Mouse (Mus musculus) MEL (cell line): ENCODE data around the gene Crocc. TPM values are rescaled to one million over a fixed set of nuclear protein-coding genes. Genes with fewer than 3 reads are reported as not detected.

Source experiments
- DNase-seq: peaks from one replicate; pipeline ENCODE4 v3.0.0; 2011; ENCODE audit warnings: low read depth, low spot score
- H3K27ac ChIP-seq: 2 replicates; pipeline ENCODE4 v1.5.1; 2012; ENCODE audit warnings: low read depth, mild to moderate bottlenecking, control low read depth, low read length, moderate library complexity; ENCODE audit not compliant: control insufficient read depth
- H3K27me3 ChIP-seq, 2 experiments: fragments of 150-350 bp in 1 of 2; sonication (generic) in 1 of 2; 2 replicates each; pipeline ENCODE4 v1.6.1; 2012; ENCODE audit warnings: low read length in 2 of 2, mild to moderate bottlenecking in 2 of 2, improper control_type of control experiment in 1 of 2, moderate library complexity in 1 of 2; ENCODE audit not compliant: insufficient read depth in 2 of 2, control insufficient read depth in 1 of 2
- H3K36me3 ChIP-seq, 2 experiments: 2 replicates each; pipeline ENCODE4 v1.6.1; 2012 to 2014; ENCODE audit warnings: low read length in 2 of 2, improper control_type of control experiment in 1 of 2, inconsistent platforms in 1 of 2, mild to moderate bottlenecking in 1 of 2; ENCODE audit not compliant: insufficient read depth in 2 of 2, control insufficient read depth in 1 of 2
- H3K4me1 ChIP-seq, 2 experiments: fragments of 150-350 bp in 1 of 2; sonication (generic) in 1 of 2; 2 replicates each; pipeline ENCODE4 v1.6.1; 2012; ENCODE audit warnings: low read length in 2 of 2, improper control_type of control experiment in 1 of 2, mild to moderate bottlenecking in 1 of 2; ENCODE audit not compliant: insufficient read depth in 2 of 2, control insufficient read depth in 1 of 2
- H3K4me3 ChIP-seq, 2 experiments: fragments of 150-350 bp in 1 of 2; sonication (generic) in 1 of 2; 2 replicates each; pipeline ENCODE4 v1.5.1; 2012; ENCODE audit warnings: low read depth in 2 of 2, low read length in 2 of 2, mild to moderate bottlenecking in 2 of 2, moderate library complexity in 2 of 2, control low read depth in 1 of 2, improper control_type of control experiment in 1 of 2; ENCODE audit not compliant: control insufficient read depth in 1 of 2, insufficient read depth in 1 of 2
- H3K79me2 ChIP-seq: 2 replicates; pipeline ENCODE4 v1.6.1; 2012; ENCODE audit warnings: mild to moderate bottlenecking, low read length, moderate library complexity; ENCODE audit not compliant: control insufficient read depth, poor library complexity, insufficient read depth
- H3K9ac ChIP-seq: 2 replicates; pipeline ENCODE4 v1.6.1; 2012; ENCODE audit warnings: low read depth, mild to moderate bottlenecking, control low read depth, low read length, moderate library complexity; ENCODE audit not compliant: control insufficient read depth, poor library complexity, severe bottlenecking
- H3K9me3 ChIP-seq: fragments of 150-350 bp; sonication (generic); replicated peaks from 2 replicates; pipeline ENCODE4 v1.6.1; 2012; ENCODE audit warnings: mild to moderate bottlenecking, low read length, improper control_type of control experiment, moderate library complexity; ENCODE audit not compliant: insufficient read depth
- BHLHE40 ChIP-seq: IDR thresholded peaks from 2 replicates; pipeline ENCODE4 v1.6.1; 2012; ENCODE audit warnings: low read depth, mild to moderate bottlenecking, inconsistent platforms, low read length, improper control_type of control experiment, borderline replicate concordance
- CHD2 ChIP-seq: IDR thresholded peaks from 2 replicates; pipeline ENCODE4 v1.6.1; 2011; ENCODE audit warnings: low read length, improper control_type of control experiment
- CTCF ChIP-seq, 3 experiments: IDR thresholded peaks in 2 of 3; conservative IDR thresholded peaks in 1 of 3; 2 replicates each; pipeline ENCODE4 v1.5.1; 2011 to 2012; ENCODE audit warnings: low read length in 3 of 3, low read depth in 2 of 3, mild to moderate bottlenecking in 2 of 3, improper control_type of control experiment in 1 of 3, inconsistent platforms in 1 of 3, mixed read lengths in 1 of 3, moderate library complexity in 1 of 3; ENCODE audit not compliant: control insufficient read depth in 1 of 3, insufficient read depth in 1 of 3, poor library complexity in 1 of 3, severe bottlenecking in 1 of 3
- E2F4 ChIP-seq: IDR thresholded peaks from 2 replicates; pipeline ENCODE4 v1.6.1; 2011; ENCODE audit warnings: low read depth, low read length, improper control_type of control experiment, borderline replicate concordance
- ELF1 ChIP-seq: IDR thresholded peaks from 2 replicates; pipeline ENCODE4 v1.6.1; 2014; ENCODE audit warnings: low read depth, mild to moderate bottlenecking, inconsistent platforms, low read length, improper control_type of control experiment, moderate library complexity
- EP300 ChIP-seq, 2 experiments: IDR thresholded peaks; 2 replicates each; pipeline ENCODE4 v1.6.1; 2011; ENCODE audit warnings: improper control_type of control experiment in 2 of 2, low read length in 2 of 2, low read depth in 1 of 2, mild to moderate bottlenecking in 1 of 2
- ETS1 ChIP-seq: IDR thresholded peaks from 2 replicates; pipeline ENCODE4 v1.6.1; 2012; ENCODE audit warnings: low read depth, mild to moderate bottlenecking, inconsistent platforms, low read length, improper control_type of control experiment, moderate library complexity
- GATA1 ChIP-seq: IDR thresholded peaks from 2 replicates; pipeline ENCODE4 v1.6.1; 2011; ENCODE audit warnings: low read depth, low read length, improper control_type of control experiment
- JUND ChIP-seq: IDR thresholded peaks from 2 replicates; pipeline ENCODE4 v1.6.1; 2011; ENCODE audit warnings: low read depth, mild to moderate bottlenecking, improper control_type of control experiment, low read length
- MAFK ChIP-seq: IDR thresholded peaks from 2 replicates; pipeline ENCODE4 v1.6.1; 2011; ENCODE audit warnings: low read depth, mild to moderate bottlenecking, low read length, improper control_type of control experiment, borderline replicate concordance
- MAX ChIP-seq: IDR thresholded peaks from 2 replicates; pipeline ENCODE4 v1.6.1; 2011; ENCODE audit warnings: low read length, improper control_type of control experiment
- MAZ ChIP-seq: IDR thresholded peaks from 2 replicates; pipeline ENCODE4 v1.6.1; 2012; ENCODE audit warnings: low read depth, mild to moderate bottlenecking, inconsistent platforms, low read length, improper control_type of control experiment
- MEF2A ChIP-seq: IDR thresholded peaks from 2 replicates; pipeline ENCODE4 v1.6.1; 2014; ENCODE audit warnings: low read depth, mild to moderate bottlenecking, inconsistent platforms, low read length, improper control_type of control experiment; ENCODE audit not compliant: poor library complexity, insufficient replicate concordance, severe bottlenecking; ENCODE audit errors: extremely low read depth
- MXI1 ChIP-seq: IDR thresholded peaks from 2 replicates; pipeline ENCODE4 v1.6.1; 2011; ENCODE audit warnings: mild to moderate bottlenecking, low read depth, low read length, improper control_type of control experiment
- MYB ChIP-seq: IDR thresholded peaks from 2 replicates; pipeline ENCODE4 v1.6.1; 2011; ENCODE audit warnings: mild to moderate bottlenecking, low read depth, low read length, improper control_type of control experiment
- NRF1 ChIP-seq: IDR thresholded peaks from 2 replicates; pipeline ENCODE4 v1.6.1; 2014; ENCODE audit warnings: low read depth, mild to moderate bottlenecking, inconsistent platforms, low read length, improper control_type of control experiment, moderate library complexity; ENCODE audit not compliant: poor library complexity, insufficient read depth, severe bottlenecking
- POLR2A ChIP-seq, 2 experiments: IDR thresholded peaks; 2 replicates each; pipeline ENCODE4 v1.6.1; 2011 to 2012; ENCODE audit warnings: low read length in 2 of 2, mild to moderate bottlenecking in 2 of 2, control low read depth in 1 of 2, improper control_type of control experiment in 1 of 2, low read depth in 1 of 2, moderate library complexity in 1 of 2; ENCODE audit not compliant: control insufficient read depth in 1 of 2, insufficient read depth in 1 of 2, poor library complexity in 1 of 2
- POLR2AphosphoS2 ChIP-seq: IDR thresholded peaks from 2 replicates; pipeline ENCODE4 v1.6.1; 2011; ENCODE audit warnings: low read length, improper control_type of control experiment
- POLR2AphosphoS5 ChIP-seq: IDR thresholded peaks from 2 replicates; pipeline ENCODE4 v1.6.1; 2012; ENCODE audit warnings: low read depth, borderline replicate concordance, mild to moderate bottlenecking, inconsistent platforms, low read length, moderate library complexity, mixed read lengths
- RCOR1 ChIP-seq: IDR thresholded peaks from 2 replicates; pipeline ENCODE4 v1.6.1; 2012; ENCODE audit warnings: low read depth, mild to moderate bottlenecking, inconsistent platforms, low read length, improper control_type of control experiment
- SIN3A ChIP-seq: IDR thresholded peaks from 2 replicates; pipeline ENCODE4 v1.6.1; 2012; ENCODE audit warnings: low read length, improper control_type of control experiment, inconsistent platforms
- SMC3 ChIP-seq: IDR thresholded peaks from 2 replicates; pipeline ENCODE4 v1.6.1; 2011; ENCODE audit warnings: low read depth, low read length, improper control_type of control experiment
- TBP ChIP-seq: IDR thresholded peaks from 2 replicates; pipeline ENCODE4 v1.8.0; 2011; ENCODE audit warnings: low read depth, low read length, improper control_type of control experiment
- TCF12 ChIP-seq: IDR thresholded peaks from 2 replicates; pipeline ENCODE4 v1.6.1; 2014; ENCODE audit warnings: low read depth, mild to moderate bottlenecking, inconsistent platforms, low read length, improper control_type of control experiment, moderate library complexity
- UBTF ChIP-seq: IDR thresholded peaks from 2 replicates; pipeline ENCODE4 v1.6.1; 2012; ENCODE audit warnings: low read depth, mild to moderate bottlenecking, inconsistent platforms, low read length, improper control_type of control experiment, moderate library complexity, borderline replicate concordance; ENCODE audit not compliant: insufficient read depth
- USF1 ChIP-seq: IDR thresholded peaks from 2 replicates; pipeline ENCODE4 v1.6.1; 2014; ENCODE audit warnings: low read depth, mild to moderate bottlenecking, inconsistent platforms, low read length, improper control_type of control experiment, moderate library complexity
- USF2 ChIP-seq, 2 experiments: IDR thresholded peaks; 2 replicates each; pipeline ENCODE4 v1.6.1; 2011 to 2012; ENCODE audit warnings: improper control_type of control experiment in 2 of 2, low read length in 2 of 2, borderline replicate concordance in 1 of 2, inconsistent platforms in 1 of 2, low read depth in 1 of 2, mild to moderate bottlenecking in 1 of 2; ENCODE audit not compliant: insufficient read depth in 1 of 2
- ZC3H11A ChIP-seq: IDR thresholded peaks from 2 replicates; pipeline ENCODE4 v1.6.1; 2012; ENCODE audit warnings: low read depth, mild to moderate bottlenecking, inconsistent platforms, low read length, improper control_type of control experiment
- ZKSCAN1 ChIP-seq: IDR thresholded peaks from 2 replicates; pipeline ENCODE4 v1.6.1; 2012; ENCODE audit warnings: low read depth, mild to moderate bottlenecking, inconsistent platforms, low read length, improper control_type of control experiment, moderate library complexity
- ZMIZ1 ChIP-seq: IDR thresholded peaks from 2 replicates; pipeline ENCODE4 v1.6.1; 2012; ENCODE audit warnings: low read depth, mild to moderate bottlenecking, inconsistent platforms, low read length, improper control_type of control experiment, moderate library complexity
- ZNF384 ChIP-seq: IDR thresholded peaks from 2 replicates; pipeline ENCODE4 v1.6.1; 2012; ENCODE audit warnings: low read depth, mild to moderate bottlenecking, inconsistent platforms, low read length, improper control_type of control experiment
- polyA plus RNA-seq, 2 experiments: library from polyadenylated mRNA; stranded (reverse) in 1 of 2; unstranded in 1 of 2; fragments of >175 nt in 1 of 2; fragments of >200 nt in 1 of 2; gene quantifications; 2 replicates each; pipeline versions ENCODE4 v1.2.1 to v1.2.4; 2012; ENCODE audit warnings: low replicate concordance in 2 of 2, low read depth in 1 of 2; ENCODE audit not compliant: insufficient read length in 2 of 2, insufficient read depth in 1 of 2, missing spikeins in 1 of 2
- total RNA-seq: library from RNA; depleted of rRNA; stranded (reverse); fragments of 300-350 nt; gene quantifications from 2 replicates; pipeline ENCODE4 v1.2.3, GENCODE M21; 2012

The Crocc gene
- total and polyA plus RNA-seq, 3 experiments, result 0.77 to 3.6 TPM; not detected in 1

DNA sequence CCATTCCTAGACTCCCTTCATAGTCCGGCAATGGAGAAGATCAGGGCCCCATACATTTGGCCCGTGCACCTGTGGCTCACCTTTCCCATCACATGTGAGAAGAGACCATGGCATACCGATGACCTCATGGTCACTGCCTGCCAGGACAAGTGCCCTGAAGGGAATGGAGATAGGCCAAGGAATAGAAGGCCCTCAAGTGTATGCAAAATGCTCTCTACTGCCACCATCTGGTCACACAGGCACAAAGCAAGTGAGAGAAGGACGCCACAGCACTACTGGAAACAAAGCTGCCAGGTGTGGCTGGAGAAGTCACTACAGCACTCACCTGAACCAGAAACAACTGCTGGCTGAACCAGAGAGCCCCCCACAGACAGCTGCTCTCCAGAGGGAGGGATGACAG lies 9.4 kb upstream of the Crocc start:
- no peaks in the 10 kb centered on the region for H3K27me3 ChIP-seq
- no peak overlapping the region for H3K27ac ChIP-seq
- H3K4me3 ChIP-seq, result no peak overlapping the region
- no peak for TF ChIP-seq TCF12
- TF ChIP-seq CTCF (IDR thresholded peaks at IDR 0.05 in 2 of 3, conservative IDR thresholded peaks at IDR 0.05 in 1 of 3; ENCODE audit: control insufficient read depth in 1 of 3, insufficient read depth in 1 of 3, low read depth in 2 of 3, low read length in 3 of 3, poor library complexity in 1 of 3, severe bottlenecking in 1 of 3), result peak in 2 of 3 experiments; percentile 54 to 86; a peak in 5 of 6 replicates
- TF ChIP-seq ZKSCAN1, result no peak
- H3K4me1 ChIP-seq, result peaks cover 3 to 29% of the 10 kb centered on the region in 2 experiments
- H3K79me2 ChIP-seq, result peaks cover 4% of the 10 kb centered on the region; the same call in 1 of the 2 replicates
- H3K9ac ChIP-seq, result no peak overlapping the region
- peaks cover 2 to 22% of the 10 kb centered on the region in 2 experiments; a peak in 3 of 4 replicates for H3K36me3 ChIP-seq
- DNase-seq, result peak; percentile 42
- no peaks in the 10 kb centered on the region for H3K9me3 ChIP-seq

DNA sequence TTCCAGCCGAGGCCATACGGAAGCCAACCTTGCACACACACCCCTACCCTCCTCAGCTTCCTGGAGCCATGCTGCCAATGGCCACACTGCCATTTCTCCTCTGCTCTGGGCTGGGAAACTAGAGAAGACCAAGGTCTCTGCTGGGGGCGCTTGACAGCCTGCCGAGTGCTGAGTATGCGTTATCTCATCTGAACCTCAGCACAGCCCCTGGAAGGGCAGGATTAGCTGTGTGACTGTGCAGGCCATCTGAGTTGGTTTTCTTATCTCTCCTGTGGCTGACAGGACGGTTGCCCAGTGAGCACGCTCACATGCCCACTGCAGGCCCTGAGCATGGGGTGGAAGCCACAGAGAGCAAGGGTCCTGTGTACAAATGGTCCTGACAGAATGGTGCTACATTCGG lies 8.3 kb upstream of the Crocc start:
- DNase-seq, result peak; percentile 56
- no peaks in the 10 kb centered on the region for H3K27me3 ChIP-seq
- peaks cover 4% of the 10 kb centered on the region; the same call in 1 of the 2 replicates for H3K79me2 ChIP-seq
- H3K9ac ChIP-seq, result no peak overlapping the region
- peak overlapping the region; percentile 27; the same call in 1 of the 2 replicates for H3K27ac ChIP-seq
- H3K36me3 ChIP-seq, result peaks cover 2 to 11% of the 10 kb centered on the region in 2 experiments; a peak in 3 of 4 replicates
- peaks cover 0 to 18% of the 10 kb centered on the region in 2 experiments; a peak in 3 of 4 replicates for H3K4me1 ChIP-seq
- no peak overlapping the region for H3K4me3 ChIP-seq
- H3K9me3 ChIP-seq, result no peaks in the 10 kb centered on the region
- TF ChIP-seq GATA1 (peak; percentile 72), USF1 (no peak), ZMIZ1 (no peak), USF2 (IDR thresholded peaks at IDR 0.05; ENCODE audit: borderline replicate concordance in 1 of 2, insufficient read depth in 1 of 2, low read depth in 1 of 2, low read length in 2 of 2) (no peak), EP300 (IDR thresholded peaks at IDR 0.05; ENCODE audit: low read depth in 1 of 2, low read length in 2 of 2) (peak; percentile 33 to 72; a peak in 2 of 4 replicates), MAX (no peak), MXI1 (no peak), MAZ (no peak), ELF1 (no peak), SMC3 (no peak), JUND (no peak), POLR2A (IDR thresholded peaks at IDR 0.05; ENCODE audit: control insufficient read depth in 1 of 2, insufficient read depth in 1 of 2, low read depth in 1 of 2, low read length in 2 of 2, poor library complexity in 1 of 2) (no peak), MAFK (0 out of 2 replicates have a peak, but pooled peaks have one; percentile 34), UBTF (no peak), ZC3H11A (no peak), SIN3A (peak; percentile 37), E2F4 (no peak), CHD2 (no peak), BHLHE40 (peak; percentile 57; the same call in 1 of the 2 replicates), TCF12 (peak; percentile 41; the same call in 1 of the 2 replicates), POLR2AphosphoS5 (no peak), POLR2AphosphoS2 (no peak), ZKSCAN1 (no peak), NRF1 (no peak), ETS1 (no peak), ZNF384 (no peak), MYB (no peak), MEF2A (no peak), RCOR1 (0 out of 2 replicates have a peak, but pooled peaks have one; percentile 36), TBP (no peak)
